Mouse (Mus musculus) ES-E14 (cell line): ENCODE measurements at regions not wholly inside any gene's neighbourhood (a gene's known extent, or its start where the extent isn't known, plus 50 kb on each side); places are given as distances from the start of the nearest gene placed in this dataset.

Experiments used
- CHD2 ChIP-seq: IDR thresholded peaks from 2 replicates; pipeline ENCODE4 v1.6.1; 2014; ENCODE audit warnings: mild to moderate bottlenecking, low read depth, low read length, inconsistent platforms
- ZNF384 ChIP-seq: IDR thresholded peaks from 2 replicates; pipeline ENCODE4 v1.6.1; 2012; ENCODE audit warnings: low read depth, low read length, inconsistent platforms

DNA sequence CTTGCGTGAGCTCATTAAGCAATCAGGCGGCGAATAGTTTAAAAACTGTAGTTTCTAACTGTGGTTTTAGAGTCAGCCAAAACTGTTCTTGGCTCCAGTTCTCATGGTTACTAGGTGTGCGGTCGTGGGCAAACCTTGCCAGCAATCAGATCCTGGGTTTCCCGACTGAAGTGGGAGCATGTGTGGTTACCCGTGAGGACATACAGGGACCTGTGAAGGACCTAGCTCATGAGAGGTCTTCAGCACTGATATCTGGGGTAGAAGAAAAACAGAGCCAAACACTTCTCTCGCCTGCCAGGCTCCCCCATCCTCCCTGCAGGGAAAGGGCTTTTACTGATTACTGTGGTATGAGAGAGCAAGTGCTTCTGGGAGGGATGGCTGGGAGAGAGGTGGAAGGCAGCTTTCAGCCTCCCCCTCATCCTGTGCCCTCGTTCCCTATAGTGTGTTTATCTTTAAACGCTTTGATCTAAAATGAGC, 230.1 kb downstream of the Fgf9 start:
- TF ChIP-seq ZNF384 (no peak), CHD2 (no peak)
